Mouse (Mus musculus): ENCODE measurements around the gene Gm18596. TPM values are rescaled to one million over a fixed set of nuclear protein-coding genes. Genes with fewer than 3 reads are reported as not detected.
"Not testable (repeated sequence)": the region's sequence is repeated elsewhere in the genome, so short reads cannot be mapped to it uniquely, and the experiment has no call there.

Gene Gm18596
- polyA plus RNA-seq, 1 experiment: not detected

DNA sequence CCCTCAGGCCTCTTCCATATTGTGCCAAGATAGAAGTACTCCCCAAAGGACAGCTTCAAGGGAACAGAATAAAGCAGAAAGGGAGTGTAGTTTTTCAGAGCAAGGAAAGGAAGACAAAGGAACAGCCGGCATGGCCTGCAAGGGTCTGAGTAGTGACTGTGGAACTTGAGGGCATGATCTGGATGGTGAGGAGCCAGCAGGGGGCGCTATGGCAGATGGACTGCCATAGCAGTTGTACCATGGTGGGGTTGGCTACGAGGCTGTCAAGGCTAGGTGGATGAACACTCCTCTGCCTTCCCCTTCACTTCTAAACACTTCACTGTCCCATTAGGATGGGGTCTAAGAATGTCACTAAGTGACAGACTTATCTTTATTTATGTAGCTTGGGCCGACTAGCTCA is 13.2 kb downstream of the Gm18596 start:
- Histone ChIP-seq H3K4me3 (ENCODE audit: insufficient read depth, low read depth, low read length) (no peak overlapping the region), H3K4me1 (ENCODE audit: control insufficient read depth, insufficient read depth, insufficient read length, low read length) (no peaks in the 10 kb centered on the region)

GRCm38 (mm10) chr10:77728280-77728679 is 14.2 kb downstream of the Gm18596 start:
- no peaks in the 10 kb centered on the region for H3K4me1 ChIP-seq (ENCODE audit: control insufficient read depth, insufficient read depth, insufficient read length, low read length)
- no peak overlapping the region for H3K27ac ChIP-seq (replicated peaks; ENCODE audit: low read depth, low read length)
- no peak overlapping the region for H3K4me3 ChIP-seq (ENCODE audit: insufficient read depth, low read depth, low read length)

More for the DNA sequence above, 13.2 kb downstream of the Gm18596 start:
- no peak overlapping the region for H3K27ac ChIP-seq (replicated peaks; ENCODE audit: low read depth, low read length)

DNA sequence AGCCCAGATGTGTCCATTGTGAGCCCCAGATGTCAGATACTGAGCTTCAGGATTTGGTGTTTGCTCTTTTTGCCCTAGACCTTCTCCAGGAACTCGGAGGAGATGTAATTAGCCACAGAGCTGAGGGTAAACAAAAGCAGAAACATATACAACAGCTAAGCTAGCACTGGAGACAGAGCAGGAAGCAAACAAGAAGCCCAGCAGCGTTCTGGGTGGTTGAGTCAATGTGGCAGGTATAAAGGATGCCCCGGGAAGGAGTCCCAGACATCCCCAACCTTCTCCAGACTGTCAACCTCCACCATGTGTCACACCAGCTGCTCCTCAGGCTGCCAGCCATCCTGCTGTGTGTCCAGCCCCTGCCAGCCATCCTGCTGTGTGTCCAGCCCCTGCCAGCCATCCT is 16.3 kb downstream of the Gm18596 start, which contains the start of gene Gm10100:
Gene Gm10100 (plus strand): TSS at position 301 of the 400 bp plus-strand sequence.
- Histone ChIP-seq H3K27ac (replicated peaks; ENCODE audit: low read depth, low read length) (no peak within 1 kb of the TSS), H3K4me1 (ENCODE audit: control insufficient read depth, insufficient read depth, insufficient read length, low read length) (no peaks in the 10 kb centered on the region), H3K4me3 (ENCODE audit: insufficient read depth, low read depth, low read length) (no peak within 1 kb of the TSS)

GRCm38 (mm10) chr10:77724855-77725254 is 17.6 kb downstream of the Gm18596 start:
- no peaks in the 10 kb centered on the region for H3K4me1 ChIP-seq (ENCODE audit: control insufficient read depth, insufficient read depth, insufficient read length, low read length)
- H3K27ac ChIP-seq (replicated peaks; ENCODE audit: low read depth, low read length): no peak overlapping the region
- no peak overlapping the region for H3K4me3 ChIP-seq (ENCODE audit: insufficient read depth, low read depth, low read length)

DNA sequence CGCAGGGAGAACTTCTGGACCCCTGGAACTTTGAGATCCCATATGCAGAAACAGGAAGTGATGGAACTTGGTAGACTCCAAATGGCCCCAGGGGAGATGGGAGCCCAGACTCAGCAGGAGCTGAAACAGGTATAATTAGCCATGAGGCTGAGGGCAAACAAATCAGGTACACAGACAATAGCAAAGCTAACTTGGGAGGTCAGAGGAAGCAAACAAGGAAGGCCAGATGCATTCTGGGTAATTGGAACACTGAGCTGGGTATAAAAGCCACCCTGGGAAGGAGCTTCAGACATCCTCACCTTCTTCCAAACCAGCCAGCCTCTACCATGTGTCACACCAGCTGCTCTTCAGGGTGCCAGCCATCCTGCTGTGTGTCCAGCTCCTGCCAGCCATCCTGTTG is 22.1 kb downstream of the Gm18596 start, which contains the start of gene Krtap12-1:
Gene Krtap12-1 (plus strand): TSS at position 301 of the 400 bp plus-strand sequence.
- not testable (repeated sequence) for H3K4me3 ChIP-seq (ENCODE audit: insufficient read depth, low read depth, low read length); H3K27ac ChIP-seq (replicated peaks; ENCODE audit: low read depth, low read length); H3K4me1 ChIP-seq (ENCODE audit: control insufficient read depth, insufficient read depth, insufficient read length, low read length)

GRCm38 (mm10) chr10:77715507-77715906 is 26.9 kb downstream of the Gm18596 start, which contains the start of gene Gm10142:
Gene Gm10142, plus strand, starts transcription at chr10:77715807.
- Histone ChIP-seq H3K4me1 (ENCODE audit: control insufficient read depth, insufficient read depth, insufficient read length, low read length) (no peaks in the 10 kb centered on the region), H3K4me3 (ENCODE audit: insufficient read depth, low read depth, low read length) (no peak within 1 kb of the TSS), H3K27ac (replicated peaks; ENCODE audit: low read depth, low read length) (no peak within 1 kb of the TSS)

DNA sequence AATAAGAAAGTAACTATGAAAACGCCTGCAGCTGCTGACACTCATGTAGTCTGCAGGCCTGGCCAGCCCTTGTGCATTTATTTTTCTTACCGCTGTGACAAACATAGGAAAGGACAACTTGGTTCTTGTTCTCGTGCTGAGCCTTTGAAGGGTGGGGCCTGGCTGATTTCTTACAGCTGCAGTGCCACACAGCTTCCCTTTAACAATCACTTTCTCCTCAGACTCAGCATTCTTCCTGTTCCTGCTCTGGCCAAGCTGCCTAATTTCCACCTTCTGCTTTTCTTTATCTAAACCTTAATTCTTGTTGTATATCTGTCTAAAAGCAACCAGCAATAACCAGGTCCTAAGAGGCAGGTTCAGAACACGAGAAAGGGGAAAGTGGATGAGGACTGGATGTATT is 28.7 kb downstream of the Gm18596 start:
- Histone ChIP-seq H3K27ac (replicated peaks; ENCODE audit: low read depth, low read length) (no peak overlapping the region; the same call in 1 of the 2 replicates), H3K4me1 (ENCODE audit: control insufficient read depth, insufficient read depth, insufficient read length, low read length) (no peaks in the 10 kb centered on the region), H3K4me3 (ENCODE audit: insufficient read depth, low read depth, low read length) (no peak overlapping the region)

DNA sequence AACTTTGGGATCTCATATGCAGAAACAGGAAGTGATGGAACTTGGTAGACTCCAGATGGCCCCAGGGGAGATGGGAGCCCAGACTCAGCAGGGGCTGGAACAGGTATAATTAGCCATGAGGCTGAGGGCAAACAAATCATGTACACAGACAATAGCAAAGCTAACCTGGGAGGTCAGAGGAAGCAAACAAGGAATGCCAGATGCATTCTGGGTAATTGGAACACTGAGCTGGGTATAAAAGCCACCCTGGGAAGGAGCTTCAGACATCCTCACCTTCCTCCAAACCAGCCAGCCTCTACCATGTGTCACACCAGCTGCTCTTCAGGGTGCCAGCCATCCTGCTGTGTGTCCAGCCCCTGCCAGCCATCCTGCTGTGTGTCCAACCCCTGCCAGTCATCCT is 31.3 kb downstream of the Gm18596 start, which contains the start of gene Gm10024:
Gene Gm10024 (plus strand): TSS at position 301 of the 400 bp plus-strand sequence.
- not testable (repeated sequence) for H3K4me1 ChIP-seq (ENCODE audit: control insufficient read depth, insufficient read depth, insufficient read length, low read length); H3K27ac ChIP-seq (replicated peaks; ENCODE audit: low read depth, low read length); H3K4me3 ChIP-seq (ENCODE audit: insufficient read depth, low read depth, low read length)

GRCm38 (mm10) chr10:77709831-77710230 is 32.6 kb downstream of the Gm18596 start:
- Histone ChIP-seq H3K27ac (replicated peaks; ENCODE audit: low read depth, low read length) (no peak overlapping the region), H3K4me1 (ENCODE audit: control insufficient read depth, insufficient read depth, insufficient read length, low read length) (no peaks in the 10 kb centered on the region), H3K4me3 (ENCODE audit: insufficient read depth, low read depth, low read length) (no peak overlapping the region)

- H3K4me1 ChIP-seq (ENCODE audit: control insufficient read depth, insufficient read depth, insufficient read length, low read length): no peaks in the 10 kb centered on the region
- H3K27ac ChIP-seq (replicated peaks; ENCODE audit: low read depth, low read length): no peak within 1 kb of the TSS
Measured at GRCm38 (mm10) chr10:77706326-77706725, 36.1 kb downstream of the Gm18596 start, which contains the start of gene Gm10272. Gene Gm10272, plus strand, starts transcription at chr10:77706626.

DNA sequence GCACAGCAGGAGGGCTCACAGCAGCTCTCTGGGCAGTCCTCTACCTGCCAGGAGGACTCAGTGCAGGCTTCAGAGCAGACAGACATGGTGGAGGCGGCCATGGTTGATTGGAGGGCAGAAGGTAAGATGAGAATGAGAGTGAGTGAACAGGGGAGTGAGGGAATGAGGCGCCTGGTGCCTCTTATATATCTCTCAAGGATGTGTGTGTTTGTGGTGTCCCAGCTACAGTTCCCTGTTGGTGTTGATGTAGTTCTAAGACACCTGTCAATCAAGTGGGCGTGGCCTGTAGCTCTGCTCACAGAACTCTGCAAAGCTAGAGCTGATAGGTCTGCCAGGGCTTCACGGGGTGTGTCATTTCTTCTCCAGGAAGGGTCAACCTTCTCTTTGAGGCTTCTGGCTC is 45.3 kb downstream of the Gm18596 start, which contains the start of gene Gm9508:
Gene Gm9508 (minus strand): TSS at position 101 of the 400 bp plus-strand sequence.
- Histone ChIP-seq H3K4me1 (ENCODE audit: control insufficient read depth, insufficient read depth, insufficient read length, low read length) (no peaks in the 10 kb centered on the region), H3K4me3 (ENCODE audit: insufficient read depth, low read depth, low read length) (no peak within 1 kb of the TSS), H3K27ac (replicated peaks; ENCODE audit: low read depth, low read length) (no peak within 1 kb of the TSS)

More at GRCm38 (mm10) chr10:77706326-77706725, 36.1 kb downstream of the Gm18596 start, which contains the start of gene Gm10272:
- no peak within 1 kb of the TSS for H3K4me3 ChIP-seq (ENCODE audit: insufficient read depth, low read depth, low read length)

Other genes starting within 250 kb of the Gm18596 start
- 5.4 and 11.1 TPM in 2 replicates for gene Fam207a, start 226.9 kb downstream of the Gm18596 start, polyA plus RNA-seq (2012; ENCODE audit: insufficient read depth, insufficient read length, missing spikeins)
- 4.3 and 4.4 TPM in 2 replicates for gene Itgb2, start 212.4 kb downstream of the Gm18596 start, polyA plus RNA-seq (2012; ENCODE audit: insufficient read depth, insufficient read length, missing spikeins)
- gene Pttg1ip, start 160.9 kb downstream of the Gm18596 start, polyA plus RNA-seq (2012; ENCODE audit: insufficient read depth, insufficient read length, missing spikeins): 88.8 and 92.4 TPM in 2 replicates
- 58.1 and 84.9 TPM in 2 replicates for gene Sumo3, start 136.5 kb downstream of the Gm18596 start, polyA plus RNA-seq (2012; ENCODE audit: insufficient read depth, insufficient read length, missing spikeins)
- gene Gm49325, start 136.4 kb downstream of the Gm18596 start, polyA plus RNA-seq (2012; ENCODE audit: insufficient read depth, insufficient read length, missing spikeins): 16.0 and 45.5 TPM in 2 replicates
- 23.3 and 26.1 TPM in 2 replicates for gene Ube2g2, start 120.4 kb downstream of the Gm18596 start, polyA plus RNA-seq (2012; ENCODE audit: insufficient read depth, insufficient read length, missing spikeins)
- gene Tspear, start 56.1 kb downstream of the Gm18596 start, polyA plus RNA-seq (2012; ENCODE audit: insufficient read depth, insufficient read length, missing spikeins): not detected in 2 replicates
- gene Gm19402, start 51.9 kb downstream of the Gm18596 start, polyA plus RNA-seq (2012; ENCODE audit: insufficient read depth, insufficient read length, missing spikeins): not detected in 2 replicates
- not detected in 2 replicates for gene Gm9508, start 45.4 kb downstream of the Gm18596 start, polyA plus RNA-seq (2012; ENCODE audit: insufficient read depth, insufficient read length, missing spikeins)
- gene Gm10272, start 36.0 kb downstream of the Gm18596 start, polyA plus RNA-seq (2012; ENCODE audit: insufficient read depth, insufficient read length, missing spikeins): not detected in 2 replicates
- gene Gm10024, start 31.2 kb downstream of the Gm18596 start, polyA plus RNA-seq (2012; ENCODE audit: insufficient read depth, insufficient read length, missing spikeins): not detected in 2 replicates
- gene Gm10142, start 26.8 kb downstream of the Gm18596 start, polyA plus RNA-seq (2012; ENCODE audit: insufficient read depth, insufficient read length, missing spikeins): not detected in 2 replicates
- not detected in 2 replicates for gene Krtap12-1, start 22.0 kb downstream of the Gm18596 start, polyA plus RNA-seq (2012; ENCODE audit: insufficient read depth, insufficient read length, missing spikeins)
- not detected in 2 replicates for gene Gm10100, start 16.2 kb downstream of the Gm18596 start, polyA plus RNA-seq (2012; ENCODE audit: insufficient read depth, insufficient read length, missing spikeins)
- not detected in 2 replicates for gene Gm9736, start 8.7 kb upstream of the Gm18596 start, polyA plus RNA-seq (2012; ENCODE audit: insufficient read depth, insufficient read length, missing spikeins)
- gene Gm3233, start 17.0 kb upstream of the Gm18596 start, polyA plus RNA-seq (2012; ENCODE audit: insufficient read depth, insufficient read length, missing spikeins): not detected in 2 replicates
- not detected in 2 replicates for gene Gm3238, start 28.7 kb upstream of the Gm18596 start, polyA plus RNA-seq (2012; ENCODE audit: insufficient read depth, insufficient read length, missing spikeins)
- not detected in 2 replicates for gene Gm7138, start 34.3 kb upstream of the Gm18596 start, polyA plus RNA-seq (2012; ENCODE audit: insufficient read depth, insufficient read length, missing spikeins)
- gene Gm3250, start 39.9 kb upstream of the Gm18596 start, polyA plus RNA-seq (2012; ENCODE audit: insufficient read depth, insufficient read length, missing spikeins): not detected in 2 replicates
- not detected in 2 replicates for gene Gm7137, start 45.6 kb upstream of the Gm18596 start, polyA plus RNA-seq (2012; ENCODE audit: insufficient read depth, insufficient read length, missing spikeins)
- not detected in 2 replicates for gene Gm9639, start 52.4 kb upstream of the Gm18596 start, polyA plus RNA-seq (2012; ENCODE audit: insufficient read depth, insufficient read length, missing spikeins)
- not detected in 2 replicates for gene Gm19668, start 56.5 kb upstream of the Gm18596 start, polyA plus RNA-seq (2012; ENCODE audit: insufficient read depth, insufficient read length, missing spikeins)
- not detected in 2 replicates for gene Gm9507, start 69.2 kb upstream of the Gm18596 start, polyA plus RNA-seq (2012; ENCODE audit: insufficient read depth, insufficient read length, missing spikeins)
- not detected in 2 replicates for gene Gm2696, start 72.0 kb upstream of the Gm18596 start, polyA plus RNA-seq (2012; ENCODE audit: insufficient read depth, insufficient read length, missing spikeins)
- gene Krtap10-4, start 84.5 kb upstream of the Gm18596 start, polyA plus RNA-seq (2012; ENCODE audit: insufficient read depth, insufficient read length, missing spikeins): not detected in 2 replicates
- gene Krtap10-10, start 93.3 kb upstream of the Gm18596 start, polyA plus RNA-seq (2012; ENCODE audit: insufficient read depth, insufficient read length, missing spikeins): not detected in 2 replicates
- gene Gm36176, start 104.2 kb upstream of the Gm18596 start, polyA plus RNA-seq (2012; ENCODE audit: insufficient read depth, insufficient read length, missing spikeins): not detected in 2 replicates
- gene Gm10318, start 110.2 kb upstream of the Gm18596 start, polyA plus RNA-seq (2012; ENCODE audit: insufficient read depth, insufficient read length, missing spikeins): not detected in 2 replicates
- not detected in 2 replicates for gene Gm3285, start 119.3 kb upstream of the Gm18596 start, polyA plus RNA-seq (2012; ENCODE audit: insufficient read depth, insufficient read length, missing spikeins)
- 0.33 TPM in 1 of 2 replicates, not detected in the other for gene Lrrc3, start 159.9 kb upstream of the Gm18596 start, polyA plus RNA-seq (2012; ENCODE audit: insufficient read depth, insufficient read length, missing spikeins)
- 0.63 TPM in 1 of 2 replicates, not detected in the other for gene Trpm2, start 227.9 kb upstream of the Gm18596 start, polyA plus RNA-seq (2012; ENCODE audit: insufficient read depth, insufficient read length, missing spikeins)
- 16.0 and 16.4 TPM in 2 replicates for gene 1810043G02Rik, start 235.9 kb upstream of the Gm18596 start, polyA plus RNA-seq (2012; ENCODE audit: insufficient read depth, insufficient read length, missing spikeins)